Mouse (Mus musculus): Measurements from ENCODE around the gene Gm13289.

GRCm38 (mm10) chr4:88815928-88816327 is 39.2 kb downstream of the Gm13289 start, which contains the start of gene Ifna7:
- TF ChIP-seq EP300 (IDR thresholded peaks at IDR 0.05; ENCODE audit: low read depth) (no peak), CTCF (IDR thresholded peaks at IDR 0.05; ENCODE audit: low read depth) (no peak)
